Mouse (Mus musculus): Measurements from ENCODE around the gene Chrm4. TPM values are rescaled to one million over a fixed set of nuclear protein-coding genes. Genes with fewer than 3 reads are reported as not detected.

The Chrm4 gene
- total RNA-seq (2014; fragmentation: Nextera tagmentation), result 0.94 TPM in 1 of 2 replicates, not detected in the other
- not detected in 2 replicates for total RNA-seq (2017)

GRCm38 (mm10) chr2:91926949-91927348 lies at the start of gene Chrm4:
TSS of gene Chrm4 (plus strand) at chr2:91927249.
- no peak for ATAC-seq (replicated peaks; ENCODE audit: low FRiP score, low TSS enrichment, poor library complexity, severe bottlenecking)

- peak; percentile 78 for ATAC-seq (replicated peaks; ENCODE audit: low FRiP score, low TSS enrichment, poor library complexity, severe bottlenecking)
Observed at GRCm38 (mm10) chr2:91878387-91879180, 48.5 kb upstream of the Chrm4 start.

- ATAC-seq (replicated peaks; ENCODE audit: low FRiP score, low TSS enrichment, poor library complexity, severe bottlenecking), result no peak
Observed at GRCm38 (mm10) chr2:91883961-91884360, 43.1 kb upstream of the Chrm4 start.

- ATAC-seq (replicated peaks; ENCODE audit: low FRiP score, low TSS enrichment, poor library complexity, severe bottlenecking), result no peak
Observed at GRCm38 (mm10) chr2:91884616-91885015, 42.4 kb upstream of the Chrm4 start.

GRCm38 (mm10) chr2:91894716-91895115 lies 32.3 kb upstream of the Chrm4 start:
- ATAC-seq (replicated peaks; ENCODE audit: low FRiP score, low TSS enrichment, poor library complexity, severe bottlenecking), result no peak

GRCm38 (mm10) chr2:91895401-91895800 lies 31.6 kb upstream of the Chrm4 start:
- no peak for ATAC-seq (replicated peaks; ENCODE audit: low FRiP score, low TSS enrichment, poor library complexity, severe bottlenecking)

GRCm38 (mm10) chr2:91897968-91898367 lies 29.1 kb upstream of the Chrm4 start:
- peak; percentile 79 for ATAC-seq (replicated peaks; ENCODE audit: low FRiP score, low TSS enrichment, poor library complexity, severe bottlenecking)

- no peak for ATAC-seq (replicated peaks; ENCODE audit: low FRiP score, low TSS enrichment, poor library complexity, severe bottlenecking)
Observed at GRCm38 (mm10) chr2:91899141-91899540, 27.9 kb upstream of the Chrm4 start.

GRCm38 (mm10) chr2:91900431-91900830 lies 26.6 kb upstream of the Chrm4 start:
- no peak for ATAC-seq (replicated peaks; ENCODE audit: low FRiP score, low TSS enrichment, poor library complexity, severe bottlenecking)

- no peak for ATAC-seq (replicated peaks; ENCODE audit: low FRiP score, low TSS enrichment, poor library complexity, severe bottlenecking)
Observed at GRCm38 (mm10) chr2:91902336-91902735, 24.7 kb upstream of the Chrm4 start.

GRCm38 (mm10) chr2:91903171-91903925 lies 23.7 kb upstream of the Chrm4 start:
- no peak for ATAC-seq (replicated peaks; ENCODE audit: low FRiP score, low TSS enrichment, poor library complexity, severe bottlenecking)

- ATAC-seq (replicated peaks; ENCODE audit: low FRiP score, low TSS enrichment, poor library complexity, severe bottlenecking), result no peak
Observed at GRCm38 (mm10) chr2:91904618-91905307, 22.3 kb upstream of the Chrm4 start.

GRCm38 (mm10) chr2:91906141-91906540 lies 20.9 kb upstream of the Chrm4 start:
- ATAC-seq (replicated peaks; ENCODE audit: low FRiP score, low TSS enrichment, poor library complexity, severe bottlenecking), result no peak

- no peak for ATAC-seq (replicated peaks; ENCODE audit: low FRiP score, low TSS enrichment, poor library complexity, severe bottlenecking)
Observed at GRCm38 (mm10) chr2:91912616-91913015, 14.4 kb upstream of the Chrm4 start.

GRCm38 (mm10) chr2:91913328-91914110 lies 13.5 kb upstream of the Chrm4 start:
- 0 out of 2 replicates have a peak, but pooled peaks have one; percentile 20 for ATAC-seq (replicated peaks; ENCODE audit: low FRiP score, low TSS enrichment, poor library complexity, severe bottlenecking)

- peak; percentile 64 for ATAC-seq (replicated peaks; ENCODE audit: low FRiP score, low TSS enrichment, poor library complexity, severe bottlenecking)
Observed at GRCm38 (mm10) chr2:91916346-91916977, 10.6 kb upstream of the Chrm4 start.

GRCm38 (mm10) chr2:91917096-91917495 lies 10.0 kb upstream of the Chrm4 start:
- ATAC-seq (replicated peaks; ENCODE audit: low FRiP score, low TSS enrichment, poor library complexity, severe bottlenecking), result no peak

GRCm38 (mm10) chr2:91920130-91920529 lies 6.9 kb upstream of the Chrm4 start:
- no peak for ATAC-seq (replicated peaks; ENCODE audit: low FRiP score, low TSS enrichment, poor library complexity, severe bottlenecking)

Data from megakaryocyte-erythroid progenitor cell, adult 5-6 weeks (primary cell).